Mouse (Mus musculus) adipocyte (in vitro differentiated cells): ENCODE data around the gene Cdh15.

ENCODE experiments used
- DNase-seq: peaks from one replicate; pipeline ENCODE4 v3.0.0-alpha.2; 2016; ENCODE audit warnings: low spot score

Gene Cdh15

DNA sequence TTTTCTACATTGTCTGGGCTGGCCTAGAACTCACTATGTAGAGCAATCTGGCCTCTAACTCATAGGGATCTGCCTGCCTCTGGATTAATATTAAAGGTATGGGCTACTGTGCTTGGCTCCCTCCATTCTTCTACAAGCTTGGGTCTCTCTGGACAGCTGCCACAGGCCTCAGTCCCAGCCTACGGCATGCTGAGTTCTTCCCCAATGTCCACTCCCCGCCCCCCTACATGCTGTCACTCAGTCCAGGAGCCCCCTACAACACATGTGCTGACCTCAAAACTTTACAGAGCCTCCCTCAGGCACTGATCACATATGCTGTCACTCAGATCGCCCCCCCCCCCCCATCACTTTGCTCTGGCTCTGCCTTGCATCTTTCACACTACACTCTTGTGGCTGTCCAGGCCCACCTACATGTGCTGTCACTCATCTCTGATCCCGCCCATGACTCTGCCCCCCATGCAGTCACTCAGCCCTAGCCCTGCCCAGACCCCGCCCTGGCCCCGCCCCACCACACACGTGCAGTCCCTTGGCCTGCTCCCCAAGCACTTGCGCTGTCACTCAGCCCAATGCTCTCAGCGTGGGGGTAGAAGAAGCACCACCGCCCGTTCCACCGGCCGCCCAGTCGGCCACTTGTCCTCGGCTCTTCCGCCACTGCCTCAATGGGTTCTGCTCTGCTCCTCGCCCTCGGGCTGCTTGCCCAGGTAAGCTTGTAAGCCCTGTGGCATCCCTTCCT is at the start of gene Cdh15:
TSS of gene Cdh15 (plus strand) at position 138 of the 733 bp plus-strand sequence.
- no peak for DNase-seq

GRCm38 (mm10) chr8:122803906-122804761 is 43.6 kb upstream of the Cdh15 start:
- no peak for DNase-seq

- peak; percentile 26 for DNase-seq
Observed at GRCm38 (mm10) chr8:122805349-122805748, 42.4 kb upstream of the Cdh15 start.

- no peak for DNase-seq
Observed at GRCm38 (mm10) chr8:122806956-122807538, 40.7 kb upstream of the Cdh15 start.

- no peak for DNase-seq
Observed at GRCm38 (mm10) chr8:122807907-122808306, 39.9 kb upstream of the Cdh15 start.

GRCm38 (mm10) chr8:122810376-122810775 is 37.4 kb upstream of the Cdh15 start:
- no peak for DNase-seq

GRCm38 (mm10) chr8:122811870-122812494 is 35.8 kb upstream of the Cdh15 start:
- DNase-seq = no peak

GRCm38 (mm10) chr8:122812610-122813250 is 35.0 kb upstream of the Cdh15 start:
- DNase-seq = no peak

- no peak for DNase-seq
Observed at GRCm38 (mm10) chr8:122814608-122815007, 33.2 kb upstream of the Cdh15 start.

DNA sequence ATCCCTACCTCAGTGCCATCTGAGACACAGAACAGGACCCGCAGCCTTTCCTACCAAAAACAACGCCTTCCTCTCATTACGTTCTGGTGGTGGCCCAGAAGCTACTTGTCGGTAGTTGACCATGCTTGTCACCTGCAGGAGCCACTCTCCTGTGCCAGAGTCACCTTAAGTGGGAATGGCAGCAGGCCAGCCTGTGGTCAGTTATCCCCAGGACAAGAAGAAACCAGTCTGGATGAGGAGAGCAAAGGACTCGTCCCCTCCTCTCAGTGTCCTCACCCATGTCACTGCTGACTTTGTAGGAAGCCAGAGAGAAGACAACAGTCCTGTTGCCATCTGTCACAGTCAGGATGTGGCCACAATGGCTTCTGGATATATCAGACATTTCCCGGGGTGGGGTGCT is 30.8 kb upstream of the Cdh15 start:
- no peak for DNase-seq

DNA sequence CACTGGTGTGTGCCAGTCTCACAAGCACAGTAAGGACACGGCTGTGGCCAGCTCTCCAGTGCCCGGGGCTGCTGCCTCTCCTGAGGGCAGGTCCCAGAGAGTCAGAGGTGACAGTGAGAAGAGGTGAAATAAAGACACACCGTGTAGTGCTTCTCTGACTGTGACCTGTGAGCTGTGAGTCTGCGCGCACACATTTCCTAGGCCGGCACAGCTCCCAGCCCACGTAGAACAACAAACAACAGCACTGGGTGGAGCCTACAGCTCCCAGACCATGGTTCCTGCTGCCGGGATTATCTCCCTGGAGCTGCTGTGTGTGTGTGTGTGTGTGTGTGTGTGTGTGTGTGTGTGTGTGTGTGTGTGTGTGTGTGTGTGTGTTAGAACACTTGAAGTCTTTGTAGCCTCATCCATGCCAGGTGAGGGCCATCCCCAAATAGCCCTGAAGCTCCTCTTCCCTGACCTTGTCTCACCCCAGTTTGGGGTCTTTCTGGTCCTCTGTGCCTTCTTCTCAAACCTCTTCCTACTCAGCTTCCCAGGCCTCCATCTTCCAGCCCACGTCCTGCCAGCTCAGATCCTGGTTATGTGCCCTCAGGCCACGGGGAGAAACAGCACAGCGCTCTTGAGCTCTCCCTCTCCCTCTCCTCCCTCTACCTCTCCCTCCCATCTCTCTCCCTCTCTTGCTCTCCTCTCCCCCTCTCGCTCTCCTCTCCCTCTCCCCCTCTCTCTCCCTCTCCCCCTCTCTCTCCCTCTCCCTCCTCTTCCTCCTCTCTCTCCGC is 29.9 kb upstream of the Cdh15 start:
- DNase-seq = no peak

DNA sequence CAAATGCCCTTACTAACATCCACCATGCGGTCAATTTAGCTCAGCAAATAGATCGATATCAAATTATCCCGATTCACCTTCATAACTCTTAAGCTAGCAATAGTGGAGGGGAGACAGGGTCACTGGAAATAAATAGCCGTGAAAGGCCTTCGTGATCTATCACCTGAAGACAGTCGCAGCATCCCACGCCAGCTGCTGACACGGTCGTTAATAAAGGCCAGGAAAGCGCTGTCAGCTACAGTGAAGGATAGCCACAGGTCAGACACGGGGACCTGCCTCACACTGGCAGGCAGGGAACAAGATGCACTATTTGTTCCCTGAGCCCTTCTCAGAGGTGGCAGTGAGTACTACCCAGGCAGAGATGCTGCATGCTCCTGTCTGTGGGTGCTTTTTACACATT is 28.0 kb upstream of the Cdh15 start:
- DNase-seq = no peak

DNA sequence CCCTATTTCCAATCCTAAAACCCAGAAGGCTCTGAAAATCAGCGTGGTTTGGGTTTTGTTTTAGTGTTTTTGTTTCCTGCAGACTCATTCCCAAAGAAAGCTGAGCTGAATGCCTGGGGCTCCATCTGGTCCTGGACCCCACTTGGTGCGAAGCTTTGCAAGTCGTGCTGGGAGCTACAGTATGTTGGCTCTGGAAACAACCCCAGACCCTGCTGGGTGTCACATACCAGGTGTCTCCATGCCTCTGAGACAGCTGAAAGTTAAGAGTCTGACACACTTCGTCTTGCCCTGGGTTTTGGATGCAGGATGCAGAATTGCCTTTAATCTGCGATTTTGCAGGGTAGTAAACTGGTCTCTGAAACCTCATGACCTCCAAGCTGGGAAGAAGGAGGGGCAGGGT is 23.2 kb upstream of the Cdh15 start:
- DNase-seq = no peak

GRCm38 (mm10) chr8:122824986-122825385 is 22.8 kb upstream of the Cdh15 start:
- DNase-seq = no peak

DNA sequence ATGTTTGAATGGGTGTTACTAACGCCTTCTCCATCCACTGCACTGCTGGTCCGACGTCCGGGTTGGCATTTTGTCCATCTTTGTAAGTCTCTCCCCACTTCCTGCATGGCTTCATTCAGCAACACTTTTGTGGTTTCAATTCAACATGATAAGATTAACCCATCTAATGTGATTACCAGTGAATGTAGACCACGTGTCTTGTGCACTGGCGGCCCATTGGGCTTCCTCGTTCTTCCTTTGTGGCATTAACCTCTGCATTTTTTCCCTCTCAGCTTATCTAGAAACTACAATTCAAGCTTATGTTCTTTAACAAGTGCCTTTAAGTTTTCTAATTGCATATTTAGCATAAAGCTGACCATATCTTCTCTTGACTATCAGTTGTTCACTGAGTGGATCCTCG is 22.4 kb upstream of the Cdh15 start:
- no peak for DNase-seq

DNA sequence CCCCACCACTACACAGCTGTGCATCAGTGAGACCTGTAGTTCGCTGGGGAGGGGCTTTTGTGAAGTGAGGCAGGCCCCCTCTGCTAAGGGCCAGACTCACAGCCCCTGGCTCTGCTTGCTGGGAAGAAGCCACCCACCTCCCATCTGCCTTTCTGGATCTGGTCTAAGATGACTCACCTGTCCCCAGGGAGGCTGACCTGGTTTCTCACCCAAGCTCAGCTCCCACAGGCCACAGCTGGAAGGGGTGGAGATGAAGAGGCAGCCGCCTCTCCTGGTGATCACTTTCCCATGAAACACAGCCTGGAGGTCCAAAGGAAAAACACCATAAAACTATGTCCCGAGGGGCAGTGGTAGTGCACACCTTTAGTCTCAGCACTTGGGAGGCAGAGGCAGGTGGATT is 18.4 kb upstream of the Cdh15 start:
- DNase-seq = no peak

GRCm38 (mm10) chr8:122830349-122831061 is 17.3 kb upstream of the Cdh15 start:
- DNase-seq = peak; percentile 79

- no peak for DNase-seq
Observed at GRCm38 (mm10) chr8:122834416-122834815, 13.3 kb upstream of the Cdh15 start.

GRCm38 (mm10) chr8:122834971-122835370 is 12.8 kb upstream of the Cdh15 start:
- peak; percentile 75 for DNase-seq

DNA sequence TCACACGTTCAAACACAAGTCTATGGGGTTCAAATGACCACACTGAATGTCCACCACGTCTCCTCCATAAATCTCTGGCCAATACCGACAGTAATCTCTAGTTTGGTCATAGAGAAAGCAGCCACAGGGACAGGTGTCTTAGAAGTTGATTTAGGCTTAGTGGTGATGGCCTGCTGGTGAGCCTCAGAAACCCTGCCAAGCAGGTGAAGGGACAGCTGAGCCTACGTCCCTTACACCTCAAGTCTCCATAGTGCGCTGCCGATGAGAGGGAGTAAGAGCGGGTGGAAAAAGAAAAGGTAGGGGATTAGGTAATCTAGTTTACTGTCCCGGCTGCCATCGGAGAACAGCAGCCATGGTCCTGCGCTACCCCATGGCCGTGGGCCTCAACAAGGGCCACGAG is 11.6 kb upstream of the Cdh15 start:
- DNase-seq = no peak

- no peak for DNase-seq
Observed at GRCm38 (mm10) chr8:122836696-122837095, 11.1 kb upstream of the Cdh15 start.
